28 mouse cellular contexts compared by ENCODE assay signal in genomic region chr16:35600282-35600681, GRCm38 (mm10). TPM values are rescaled to one million over a fixed set of nuclear protein-coding genes. Genes with fewer than 3 reads are reported as not detected.
DNase-seq lines count a peak whose midpoint lies in the region; ATAC-seq lines count a peak whose summit lies in the region.
"Had no signal": no experiment of that assay in that cellular context is flagged by ENCODE, and none has a peak within 500 bp of the region (broad histone marks: within the 10 kb centered on the region; RNA-seq: fewer than 3 reads in every experiment).

No protein-coding gene starts in this region.

- DNase-seq in forebrain, embryonic 14.5 days (ENCODE audit: low spot score): peak; percentile 38
- DNase-seq in Muller cell, postnatal 12 days (ENCODE audit: inconsistent ontology term): peak; percentile 82
- DNase-seq in cerebellum, adult 11 months: peak; percentile 53
- DNase-seq in cerebellum, adult 9-11 months: peak; percentile 77
- no peak for DNase-seq in embryo, embryonic 10 days (ENCODE audit: low spot score)
- no peak for DNase-seq in thymus, postnatal 14 days
- no peak for DNase-seq in gastrocnemius, adult 18-20 months (ENCODE audit: low spot score)
- DNase-seq: adrenal gland, postnatal 36 days; kidney, adult 11 months; kidney, postnatal 36 days; lung, embryonic 14.5 days; right cerebral cortex, postnatal 4 days; thymus, postnatal 4 days had no signal

- no peaks in the 10 kb centered on the region for H3K36me3 ChIP-seq in forebrain, embryonic 14.5 days (ENCODE audit: control insufficient read depth, insufficient read depth, low read length)
- no peaks in the 10 kb centered on the region for H3K36me3 ChIP-seq in forebrain, embryonic 15.5 days
- H3K36me3 ChIP-seq: embryonic facial prominence, embryonic 12.5 days; kidney, embryonic 15.5 days; limb, embryonic 15.5 days; midbrain, embryonic 15.5 days; neural tube, embryonic 13.5 days; stomach, embryonic 15.5 days had no signal

- no peak overlapping the region for H3K4me2 ChIP-seq in forebrain, embryonic 14.5 days (ENCODE audit: low read length)
- H3K4me2 ChIP-seq in forebrain, embryonic 15.5 days (replicated peaks): no peak overlapping the region
- H3K4me2 ChIP-seq: embryonic facial prominence, embryonic 12.5 days; heart, embryonic 11.5 days; kidney, embryonic 15.5 days; limb, embryonic 15.5 days; lung, embryonic 14.5 days; midbrain, embryonic 15.5 days; neural tube, embryonic 13.5 days; stomach, embryonic 15.5 days had no signal

- ATAC-seq in forebrain, embryonic 14.5 days: no peak
- no peak for ATAC-seq in forebrain, embryonic 15.5 days (replicated peaks)
- ATAC-seq: CD4-positive, CD25-positive, alpha-beta regulatory T cell, adult 4 months; midbrain, embryonic 15.5 days had no signal

- no peak overlapping the region for H3K9ac ChIP-seq in forebrain, embryonic 14.5 days (ENCODE audit: low read length)
- H3K9ac ChIP-seq in forebrain, embryonic 15.5 days (replicated peaks): no peak overlapping the region
- H3K9ac ChIP-seq: embryonic facial prominence, embryonic 12.5 days; kidney, embryonic 15.5 days; limb, embryonic 15.5 days; liver, embryonic 14.5 days; lung, embryonic 14.5 days; midbrain, embryonic 15.5 days; neural tube, embryonic 13.5 days; stomach, embryonic 15.5 days had no signal

- H3K4me1 ChIP-seq in forebrain, embryonic 14.5 days (ENCODE audit: control insufficient read depth, insufficient read depth, low read length): peaks cover 79% of the 10 kb centered on the region
- H3K4me1 ChIP-seq in forebrain, embryonic 15.5 days: peaks cover 86% of the 10 kb centered on the region
- H3K4me1 ChIP-seq: stomach, embryonic 15.5 days had no signal

- no peaks in the 10 kb centered on the region for H3K9me3 ChIP-seq in forebrain, embryonic 14.5 days (replicated peaks; ENCODE audit: control insufficient read depth, low read length)
- H3K9me3 ChIP-seq in forebrain, embryonic 15.5 days: no peaks in the 10 kb centered on the region
- H3K9me3 ChIP-seq: embryonic facial prominence, embryonic 12.5 days; kidney, embryonic 15.5 days; limb, embryonic 15.5 days; midbrain, embryonic 15.5 days; neural tube, embryonic 13.5 days; stomach, embryonic 15.5 days had no signal

- no peaks in the 10 kb centered on the region for H3K27me3 ChIP-seq in forebrain, embryonic 14.5 days (replicated peaks; ENCODE audit: control insufficient read depth, insufficient read depth, low read length)
- no peaks in the 10 kb centered on the region for H3K27me3 ChIP-seq in forebrain, embryonic 15.5 days
- H3K27me3 ChIP-seq: embryonic facial prominence, embryonic 12.5 days; midbrain, embryonic 15.5 days; neural tube, embryonic 13.5 days; stomach, embryonic 15.5 days had no signal

- WGBS in forebrain, embryonic 14.5 days: 66% methylated on average over 5 of the region's 5 CpGs
- 66% methylated on average over 5 of the region's 5 CpGs for WGBS in forebrain, embryonic 15.5 days

- no peak overlapping the region for H3K4me3 ChIP-seq in forebrain, embryonic 14.5 days (ENCODE audit: low read depth, low read length)
- H3K4me3 ChIP-seq in forebrain, embryonic 15.5 days: no peak overlapping the region
- H3K4me3 ChIP-seq: embryonic facial prominence, embryonic 12.5 days; erythroblast, embryonic 14.5 days; kidney, embryonic 15.5 days; limb, embryonic 15.5 days; midbrain, embryonic 15.5 days; myocyte; neural tube, embryonic 13.5 days; stomach, embryonic 15.5 days had no signal

- H3K27ac ChIP-seq in forebrain, embryonic 14.5 days (ENCODE audit: low read depth, low read length): 0 out of 2 replicates have a peak overlapping the region, but pooled peaks have one; percentile 11
- H3K27ac ChIP-seq in forebrain, embryonic 15.5 days (replicated peaks): no peak overlapping the region
- H3K27ac ChIP-seq: embryonic facial prominence, embryonic 12.5 days; kidney, embryonic 15.5 days; limb, embryonic 15.5 days; liver, embryonic 14.5 days; midbrain, embryonic 15.5 days; neural tube, embryonic 13.5 days; stomach, embryonic 15.5 days had no signal

RNA-seq across cellular contexts. Expression of gene Sema5b, which starts 59.3 kb away (rescaled TPM):
- 10.5 and 13.7 TPM in 2 replicates for polyA plus RNA-seq in forebrain, embryonic 14.5 days (2014; fragmentation: Nextera tagmentation; extraction: Ambion mirVana)
- polyA plus RNA-seq in forebrain, embryonic 15.5 days (2015; fragmentation: Nextera tagmentation; extraction: Ambion mirVana): 31.5 and 34.0 TPM in 2 replicates
- total RNA-seq in gastrocnemius, adult 18-20 months (2021): under 1 TPM; 0.23 to 0.24 TPM
- total RNA-seq: granulocyte monocyte progenitor cell, adult 5-6 weeks; hematopoietic stem cell, adult 5-6 weeks; megakaryocyte-erythroid progenitor cell, adult 5-6 weeks had no signal
- polyA plus RNA-seq: CD4-positive, CD25-positive, alpha-beta regulatory T cell, adult 4 months; myocyte had no signal

Comparison
In these comparisons a context has a peak if more than half of its experiments do, and no peak if none do; other contexts are left out.
1. DNase-seq: peak in forebrain, embryonic 14.5 days (single experiment), Muller cell, postnatal 12 days (single experiment), cerebellum, adult 11 months (single experiment) and cerebellum, adult 9-11 months (single experiment); none in embryo, embryonic 10 days (single experiment), thymus, postnatal 14 days (single experiment) and gastrocnemius, adult 18-20 months (single experiment).